Mouse (Mus musculus): Measurements from ENCODE around the gene Gm40460. TPM values are rescaled to one million over a fixed set of nuclear protein-coding genes. Genes with fewer than 3 reads are reported as not detected.

Gene Gm40460
- polyA plus RNA-seq, 1 experiment from 2014 or later = not detected

DNA sequence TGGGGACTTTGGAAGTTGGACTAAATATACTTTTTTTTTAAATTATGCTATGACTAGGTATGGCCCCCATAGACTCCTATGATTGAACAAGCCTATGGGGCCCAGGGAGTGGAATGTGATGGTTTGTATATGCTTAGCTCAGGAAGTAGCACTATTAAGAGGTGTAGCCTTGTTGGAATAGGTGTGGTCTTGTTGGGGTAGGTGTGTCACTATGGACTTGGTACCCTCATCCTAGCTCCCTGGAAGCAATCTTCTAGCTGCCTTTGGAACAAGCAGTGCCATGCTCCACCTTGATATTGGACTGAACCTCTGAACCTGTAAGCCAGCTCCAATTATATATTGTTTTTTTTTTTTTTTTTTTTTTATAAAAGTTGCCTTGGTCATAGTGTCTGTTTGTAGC lies 35.4 kb downstream of the Gm40460 start:
- no peak overlapping the region for H3K4me2 ChIP-seq
- H3K9ac ChIP-seq (ENCODE audit: low read length) = no peak overlapping the region
- DNase-seq (ENCODE audit: low spot score, missing footprints) = no peak
- H3K27me3 ChIP-seq (ENCODE audit: control insufficient read depth, insufficient read depth, low read length) = no peaks in the 10 kb centered on the region
- H3K9me3 ChIP-seq (ENCODE audit: control insufficient read depth, low read length) = no peaks in the 10 kb centered on the region
- ATAC-seq (ENCODE audit: low FRiP score) = no peak
- no peaks in the 10 kb centered on the region for H3K36me3 ChIP-seq (ENCODE audit: control insufficient read depth, insufficient read depth, low read length)
- H3K27ac ChIP-seq (ENCODE audit: low read depth, low read length) = no peak overlapping the region
- H3K4me1 ChIP-seq (ENCODE audit: control insufficient read depth, insufficient read depth, low read length) = no peaks in the 10 kb centered on the region
- H3K4me3 ChIP-seq (ENCODE audit: low read depth, low read length) = no peak overlapping the region

DNA sequence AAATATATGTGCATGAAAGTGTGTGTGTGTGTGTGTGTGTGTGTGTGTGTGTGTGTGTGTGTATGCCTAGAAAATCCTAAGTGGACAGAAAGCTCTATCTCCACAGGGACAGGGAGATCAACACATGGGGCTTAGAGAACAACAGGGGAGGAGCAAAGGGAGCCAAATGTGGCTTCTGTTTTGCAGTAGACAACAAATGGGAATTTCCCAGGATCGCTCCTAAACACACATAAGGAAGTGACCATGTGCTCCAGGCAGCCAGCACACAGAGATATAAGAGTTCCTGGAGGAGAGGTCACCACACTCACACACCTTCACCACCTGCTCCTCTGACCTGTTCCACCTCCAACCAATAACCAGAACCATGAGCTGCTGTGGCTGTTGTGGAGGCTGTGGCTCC lies 39.8 kb downstream of the Gm40460 start, which contains the start of gene Krtap5-3:
Gene Krtap5-3 (plus strand): TSS at position 301 of the 400 bp plus-strand sequence.
- ATAC-seq (ENCODE audit: low FRiP score) = no peak
- no peak within 1 kb of the TSS for H3K4me2 ChIP-seq
- no peaks in the 10 kb centered on the region for H3K4me1 ChIP-seq (ENCODE audit: control insufficient read depth, insufficient read depth, low read length)
- H3K9me3 ChIP-seq (ENCODE audit: control insufficient read depth, low read length) = no peaks in the 10 kb centered on the region
- no peak for DNase-seq (ENCODE audit: low spot score, missing footprints)
- H3K27me3 ChIP-seq (ENCODE audit: control insufficient read depth, insufficient read depth, low read length) = no peaks in the 10 kb centered on the region
- WGBS = 79% methylated on average over 1 of the region's 1 CpGs
- no peaks in the 10 kb centered on the region for H3K36me3 ChIP-seq (ENCODE audit: control insufficient read depth, insufficient read depth, low read length)
- no peak within 1 kb of the TSS for H3K9ac ChIP-seq (ENCODE audit: low read length)
- H3K27ac ChIP-seq (ENCODE audit: low read depth, low read length) = no peak within 1 kb of the TSS
- H3K4me3 ChIP-seq (ENCODE audit: low read depth, low read length) = no peak within 1 kb of the TSS

DNA sequence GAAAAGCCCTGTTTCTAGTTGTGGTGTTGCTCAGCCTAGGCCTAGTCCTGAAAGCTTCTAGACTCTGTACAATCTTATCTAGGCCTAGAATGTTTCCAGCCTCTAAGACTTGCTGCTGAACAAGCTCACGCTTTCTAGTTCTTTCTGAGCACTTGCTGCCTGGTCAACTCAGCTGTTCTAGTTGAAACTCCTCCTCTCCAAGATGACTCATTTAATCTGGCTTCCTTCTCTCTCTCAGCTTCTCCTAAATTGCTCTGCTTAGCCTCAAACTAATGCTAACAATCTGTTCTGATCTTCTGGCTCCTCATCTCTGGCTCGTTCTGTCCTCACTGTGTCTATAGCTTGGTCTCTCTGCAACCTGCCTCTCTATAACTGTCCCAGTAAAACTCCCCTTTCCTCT lies 42.1 kb downstream of the Gm40460 start:
- Histone ChIP-seq H3K4me2 (no peak overlapping the region), H3K4me1 (ENCODE audit: control insufficient read depth, insufficient read depth, low read length) (no peaks in the 10 kb centered on the region), H3K9ac (ENCODE audit: low read length) (no peak overlapping the region), H3K36me3 (ENCODE audit: control insufficient read depth, insufficient read depth, low read length) (no peaks in the 10 kb centered on the region), H3K27me3 (ENCODE audit: control insufficient read depth, insufficient read depth, low read length) (no peaks in the 10 kb centered on the region), H3K9me3 (ENCODE audit: control insufficient read depth, low read length) (no peaks in the 10 kb centered on the region), H3K27ac (ENCODE audit: low read depth, low read length) (no peak overlapping the region), H3K4me3 (ENCODE audit: low read depth, low read length) (no peak overlapping the region)
- no peak for ATAC-seq (ENCODE audit: low FRiP score)
- no peak for DNase-seq (ENCODE audit: low spot score, missing footprints)
- whole genome bisulfite sequencing = 88% methylated on average over 2 of the region's 2 CpGs

Other genes starting within 250 kb of the Gm40460 start
- 59.2 and 60.2 TPM in 2 replicates for gene Mob2, start 180.0 kb downstream of the Gm40460 start, polyA plus RNA-seq (2014; fragmentation: Nextera tagmentation; extraction: Ambion mirVana)
- 14.5 and 15.7 TPM in 2 replicates for gene Dusp8, start 145.2 kb downstream of the Gm40460 start, polyA plus RNA-seq (2014; fragmentation: Nextera tagmentation; extraction: Ambion mirVana)
- not detected in 2 replicates for gene Gm45618, start 120.3 kb downstream of the Gm40460 start, polyA plus RNA-seq (2014; fragmentation: Nextera tagmentation; extraction: Ambion mirVana)
- gene Gm39115, start 105.0 kb downstream of the Gm40460 start, polyA plus RNA-seq (2014; fragmentation: Nextera tagmentation; extraction: Ambion mirVana) = not detected in 2 replicates
- not detected in 2 replicates for gene Gm45337, start 96.5 kb downstream of the Gm40460 start, polyA plus RNA-seq (2014; fragmentation: Nextera tagmentation; extraction: Ambion mirVana)
- gene Gm29735, start 84.0 kb downstream of the Gm40460 start, polyA plus RNA-seq (2014; fragmentation: Nextera tagmentation; extraction: Ambion mirVana) = not detected in 2 replicates
- not detected in 2 replicates for gene Gm4553, start 75.3 kb downstream of the Gm40460 start, polyA plus RNA-seq (2014; fragmentation: Nextera tagmentation; extraction: Ambion mirVana)
- not detected in 2 replicates for gene Krtap5-2, start 65.1 kb downstream of the Gm40460 start, polyA plus RNA-seq (2014; fragmentation: Nextera tagmentation; extraction: Ambion mirVana)
- gene Gm10153, start 50.7 kb downstream of the Gm40460 start, polyA plus RNA-seq (2014; fragmentation: Nextera tagmentation; extraction: Ambion mirVana) = not detected in 2 replicates
- gene Krtap5-3, start 39.7 kb downstream of the Gm40460 start, polyA plus RNA-seq (2014; fragmentation: Nextera tagmentation; extraction: Ambion mirVana) = not detected in 2 replicates
- not detected in 2 replicates for gene Gm7579, start 29.2 kb downstream of the Gm40460 start, polyA plus RNA-seq (2014; fragmentation: Nextera tagmentation; extraction: Ambion mirVana)
- gene Krtap5-5, start 11.1 kb downstream of the Gm40460 start, polyA plus RNA-seq (2014; fragmentation: Nextera tagmentation; extraction: Ambion mirVana) = not detected in 2 replicates
- gene Gm2431, start 17.3 kb upstream of the Gm40460 start, polyA plus RNA-seq (2014; fragmentation: Nextera tagmentation; extraction: Ambion mirVana) = not detected in 2 replicates
- gene Gm4559, start 33.3 kb upstream of the Gm40460 start, polyA plus RNA-seq (2014; fragmentation: Nextera tagmentation; extraction: Ambion mirVana) = not detected in 2 replicates
- not detected in 2 replicates for gene Krtap5-1, start 56.0 kb upstream of the Gm40460 start, polyA plus RNA-seq (2014; fragmentation: Nextera tagmentation; extraction: Ambion mirVana)
- not detected in 2 replicates for gene Krtap5-4, start 62.5 kb upstream of the Gm40460 start, polyA plus RNA-seq (2014; fragmentation: Nextera tagmentation; extraction: Ambion mirVana)
- gene Ifitm10, start 132.7 kb upstream of the Gm40460 start, polyA plus RNA-seq (2014; fragmentation: Nextera tagmentation; extraction: Ambion mirVana) = 0.18 and 0.40 TPM in 2 replicates
- gene Gm49369, start 141.6 kb upstream of the Gm40460 start, polyA plus RNA-seq (2014; fragmentation: Nextera tagmentation; extraction: Ambion mirVana) = 0.79 and 0.93 TPM in 2 replicates
- gene Ctsd, start 147.0 kb upstream of the Gm40460 start, polyA plus RNA-seq (2014; fragmentation: Nextera tagmentation; extraction: Ambion mirVana) = 166 and 169 TPM in 2 replicates
- not detected in 2 replicates for gene Syt8, start 193.8 kb upstream of the Gm40460 start, polyA plus RNA-seq (2014; fragmentation: Nextera tagmentation; extraction: Ambion mirVana)
- 0.47 and 0.96 TPM in 2 replicates for gene Tnni2, start 200.7 kb upstream of the Gm40460 start, polyA plus RNA-seq (2014; fragmentation: Nextera tagmentation; extraction: Ambion mirVana)
- gene Lsp1, start 219.7 kb upstream of the Gm40460 start, polyA plus RNA-seq (2014; fragmentation: Nextera tagmentation; extraction: Ambion mirVana) = 11.1 and 13.1 TPM in 2 replicates

Data from midbrain, embryonic 11.5 days (tissue).